Mouse (Mus musculus): ENCODE measurements around the gene Plin4.
"Not testable (repeated sequence)": the region's sequence is repeated elsewhere in the genome, so short reads cannot be mapped to it uniquely, and the experiment has no call there.

Plin4 gene

DNA sequence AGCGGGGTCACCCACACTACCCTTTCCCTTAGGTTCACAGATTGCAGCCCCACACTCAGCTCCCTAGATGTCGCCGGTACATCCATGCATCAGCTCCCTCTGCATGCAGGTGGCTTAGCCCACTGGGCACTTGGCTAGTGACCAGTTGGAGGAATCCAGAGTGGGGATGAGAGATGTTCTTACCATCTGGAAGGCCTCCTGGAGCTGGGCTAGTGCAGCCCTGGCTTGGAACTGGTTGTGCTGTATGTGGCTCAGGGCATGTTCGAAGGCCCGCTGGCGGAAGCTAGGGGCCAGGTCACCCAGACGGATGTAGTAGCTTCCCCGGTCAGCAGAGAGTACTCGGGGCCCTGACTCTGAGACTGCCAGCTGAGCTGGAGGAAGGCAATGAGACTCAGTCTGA, 6.7 kb downstream of the Plin4 start:
- no peak for DNase-seq (ENCODE audit: low read depth, low spot score)

DNA sequence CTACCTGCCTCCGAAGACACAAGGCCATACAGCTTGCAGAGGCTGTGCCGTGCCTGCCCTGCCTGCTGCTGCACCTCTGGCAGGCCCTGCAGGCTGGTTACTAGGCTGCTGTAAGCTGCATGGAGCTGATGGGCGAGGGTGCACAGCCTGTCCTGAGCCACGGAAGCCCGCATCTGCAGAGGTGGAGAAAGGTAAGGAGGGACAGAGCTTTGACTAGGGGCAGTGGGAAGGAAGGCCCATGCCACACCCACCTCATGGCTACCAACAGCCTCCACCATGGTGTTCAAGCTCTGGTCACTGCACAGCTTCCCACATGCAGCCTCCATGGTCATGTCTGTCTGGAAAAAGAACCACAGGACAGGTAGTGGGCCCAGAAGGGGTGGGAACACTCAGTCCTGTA, 7.4 kb downstream of the Plin4 start:
- DNase-seq (ENCODE audit: low read depth, low spot score), result no peak

DNA sequence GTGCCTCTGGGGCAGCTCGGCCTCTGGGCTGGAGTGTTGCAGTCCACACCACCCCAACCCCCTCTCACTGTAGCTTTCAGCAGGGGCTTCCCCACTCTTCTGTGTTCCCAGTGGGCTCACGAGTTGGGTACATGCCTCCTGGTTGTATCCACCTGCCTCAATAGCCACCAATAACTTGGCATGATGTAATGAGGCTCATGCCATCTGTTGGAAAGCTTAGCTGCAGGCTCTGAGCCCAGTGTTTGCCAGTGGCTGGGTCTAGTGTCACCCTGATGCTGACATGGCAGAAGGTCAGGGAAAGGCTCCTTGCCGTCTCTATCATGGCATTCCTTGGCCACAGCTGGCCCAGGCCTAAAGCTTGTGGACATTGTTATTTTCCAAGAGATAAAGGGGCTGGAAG, 8.8 kb downstream of the Plin4 start:
- DNase-seq (ENCODE audit: low read depth, low spot score), result no peak

DNA sequence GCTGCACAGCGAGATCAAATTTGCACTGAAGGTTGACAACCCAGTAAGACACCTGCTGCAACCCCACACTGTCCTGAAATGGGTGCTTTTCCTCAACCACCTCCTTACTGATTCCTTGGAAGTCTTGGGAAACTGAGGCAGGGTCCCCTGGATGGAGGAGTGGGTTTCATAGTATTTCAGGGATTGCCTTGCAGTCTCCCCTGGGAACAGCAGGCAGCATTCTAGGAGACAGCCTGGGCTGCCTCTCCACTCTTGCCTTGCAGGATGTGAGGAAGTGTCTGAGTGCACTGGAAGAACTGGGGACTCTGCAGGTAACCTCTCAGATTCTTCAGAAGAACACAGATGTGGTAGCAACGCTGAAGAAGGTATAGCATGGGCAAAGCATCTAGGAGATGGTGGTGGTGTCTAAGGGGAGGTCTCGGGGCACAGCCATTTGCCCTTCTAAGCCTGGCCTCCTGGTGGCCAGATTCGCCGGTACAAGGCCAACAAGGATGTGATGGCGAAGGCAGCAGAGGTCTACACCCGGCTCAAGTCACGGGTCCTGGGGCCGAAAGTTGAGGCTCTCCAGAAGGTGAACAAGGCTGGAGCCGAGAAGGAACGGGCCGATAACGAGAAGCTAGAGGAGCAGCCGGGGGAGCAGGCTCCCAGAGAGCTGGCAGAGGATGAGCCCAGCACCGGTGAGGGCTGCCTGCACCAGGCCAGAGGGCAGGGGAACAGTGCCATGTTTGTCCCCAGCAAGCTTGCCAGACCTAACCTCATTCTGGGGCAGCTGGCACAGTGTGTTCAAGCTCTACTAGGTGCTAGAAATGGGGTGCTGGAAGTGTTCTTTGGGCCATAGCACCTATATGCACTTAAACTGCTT, 10.7 kb downstream of the Plin4 start:
- no peak for DNase-seq (ENCODE audit: low read depth, low spot score)

DNA sequence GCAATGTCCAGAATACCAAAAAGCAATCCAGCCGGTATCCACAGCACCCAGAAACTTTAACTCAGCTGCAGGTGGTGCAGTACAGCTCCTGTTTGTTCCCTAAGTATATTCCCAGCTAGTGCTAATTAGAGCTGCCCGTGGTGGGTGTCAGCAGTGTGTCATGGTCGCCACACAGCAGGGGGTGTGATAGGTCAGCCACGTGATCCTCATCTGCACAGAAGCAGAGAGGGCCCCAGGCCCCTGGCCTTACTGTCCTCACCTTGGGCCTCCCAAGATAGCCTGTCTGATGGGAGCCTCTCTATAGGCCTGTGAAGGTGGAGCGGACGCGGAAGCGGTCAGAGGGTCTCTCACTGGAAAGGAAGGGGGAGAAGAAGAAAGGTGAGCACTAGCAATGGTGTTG, 11.4 kb downstream of the Plin4 start:
- DNase-seq (ENCODE audit: low read depth, low spot score), result no peak

DNA sequence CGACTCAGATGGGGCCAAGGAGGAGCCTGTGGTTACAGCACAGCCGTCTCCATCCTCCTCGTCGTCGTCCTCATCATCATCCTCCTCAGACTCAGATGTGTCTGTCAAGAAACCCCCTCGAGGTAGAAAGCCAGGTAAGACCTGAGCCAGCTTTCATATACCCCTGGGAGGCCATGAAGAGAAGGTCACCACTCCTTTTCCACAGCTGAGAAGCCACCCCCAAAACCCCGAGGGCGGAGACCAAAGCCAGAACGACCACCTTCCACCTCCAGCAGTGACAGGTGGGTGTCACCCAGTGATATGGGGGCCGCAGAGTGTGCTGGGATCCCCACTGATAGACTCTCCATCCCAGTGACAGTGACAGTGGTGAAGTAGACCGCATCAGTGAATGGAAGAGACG, 12.7 kb downstream of the Plin4 start:
- DNase-seq (ENCODE audit: low read depth, low spot score), result no peak

DNA sequence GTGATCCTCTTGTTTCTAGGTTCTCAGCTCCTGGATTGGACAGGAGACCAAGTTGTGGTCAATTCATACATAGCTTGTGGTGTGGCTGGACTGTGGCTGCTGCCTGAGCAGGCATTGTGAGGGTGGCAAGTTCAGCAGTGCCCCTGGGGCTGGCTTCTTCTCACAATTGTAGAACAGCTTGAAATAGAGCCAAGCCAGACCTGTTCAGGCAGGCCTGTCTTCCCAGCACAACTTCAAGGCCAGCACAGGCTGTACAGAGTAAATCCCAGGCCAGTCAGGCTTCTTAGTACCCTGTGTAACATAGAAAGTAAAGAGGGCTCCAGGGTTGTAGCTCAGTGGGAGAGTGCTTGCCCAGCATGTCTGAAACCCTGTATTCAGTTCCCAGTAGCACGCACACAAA, 16.8 kb downstream of the Plin4 start:
- no peak for DNase-seq (ENCODE audit: low read depth, low spot score)

DNA sequence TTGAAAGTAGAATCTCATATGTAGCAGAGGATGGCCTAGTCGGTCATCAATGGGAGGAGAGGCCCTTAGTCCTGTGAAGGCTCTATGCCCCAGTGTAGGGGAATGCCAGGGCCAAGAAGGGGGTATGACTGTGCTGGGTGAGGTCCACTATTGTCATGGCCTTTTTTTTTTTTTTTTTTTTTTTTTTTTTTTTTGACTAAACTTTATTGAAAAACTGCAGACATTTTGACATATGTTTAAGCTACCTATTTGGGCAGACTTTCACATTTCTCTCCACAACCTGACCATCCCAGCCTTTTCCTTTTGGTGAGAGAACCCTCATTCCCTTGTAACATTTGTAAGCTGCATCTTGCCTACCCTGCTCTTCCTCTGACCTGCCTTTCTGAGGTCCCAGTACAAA, 17.3 kb downstream of the Plin4 start:
- DNase-seq (ENCODE audit: low read depth, low spot score), result no peak

DNA sequence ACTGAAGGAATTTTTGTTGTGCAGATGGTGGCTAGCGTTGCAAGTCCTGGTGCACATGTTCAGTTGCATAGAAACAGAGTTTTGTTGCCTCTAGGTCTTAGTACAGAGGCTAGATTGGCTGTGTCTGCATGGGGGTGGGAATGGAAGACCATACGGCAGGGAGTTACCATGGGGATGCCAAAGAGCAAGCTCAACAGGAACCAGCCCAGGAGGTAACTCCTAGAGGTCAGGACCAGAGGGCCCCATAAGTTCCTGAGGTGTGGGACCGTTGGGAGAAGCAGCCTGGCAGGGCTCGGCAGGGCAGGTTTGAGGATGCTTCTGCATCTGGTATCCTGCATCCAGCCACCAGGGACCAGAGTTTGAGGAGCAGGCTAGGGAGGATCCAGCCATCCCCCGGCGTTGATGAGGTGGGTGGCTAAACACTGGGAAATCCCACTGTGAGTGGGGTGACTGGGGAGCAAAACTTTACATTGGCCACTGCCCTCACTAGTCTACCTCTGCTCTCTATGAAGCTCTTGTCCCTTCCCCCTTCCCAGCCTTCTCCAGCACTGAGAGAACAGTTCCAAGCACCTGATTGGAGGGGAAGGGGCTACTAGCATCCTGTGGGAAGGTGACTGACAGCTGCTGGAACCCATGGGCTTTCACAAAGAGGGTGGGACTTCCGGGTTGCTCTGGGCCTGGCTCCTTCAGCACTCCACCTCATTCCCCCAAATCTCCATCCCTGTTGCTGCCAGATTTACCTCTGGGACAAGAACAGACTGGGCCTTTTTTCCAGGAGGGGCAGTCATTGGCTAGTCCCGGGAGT, 28.6 kb downstream of the Plin4 start:
- DNase-seq (ENCODE audit: low read depth, low spot score), result peak; percentile 94

DNA sequence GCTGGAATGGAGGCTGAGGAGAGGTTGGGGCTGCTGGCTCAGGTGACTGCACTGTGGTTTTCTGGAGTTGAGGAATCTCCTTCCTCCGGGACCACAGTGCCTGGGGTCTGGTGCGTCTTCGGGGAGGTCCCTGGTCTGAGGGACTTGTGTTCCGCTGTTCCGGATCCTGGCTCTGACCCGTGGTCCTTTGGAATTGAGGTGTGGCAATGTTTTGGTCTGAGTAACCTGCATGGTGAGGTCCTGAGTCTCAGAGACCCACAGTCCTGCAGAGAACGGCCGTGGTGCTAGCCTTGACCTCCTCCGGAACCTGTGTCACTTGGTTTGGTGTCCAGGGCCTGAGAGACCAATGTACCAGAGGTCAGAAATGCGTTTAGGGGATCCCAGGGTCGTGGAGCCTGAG, 29.7 kb downstream of the Plin4 start:
- no peak for DNase-seq (ENCODE audit: low read depth, low spot score)

DNA sequence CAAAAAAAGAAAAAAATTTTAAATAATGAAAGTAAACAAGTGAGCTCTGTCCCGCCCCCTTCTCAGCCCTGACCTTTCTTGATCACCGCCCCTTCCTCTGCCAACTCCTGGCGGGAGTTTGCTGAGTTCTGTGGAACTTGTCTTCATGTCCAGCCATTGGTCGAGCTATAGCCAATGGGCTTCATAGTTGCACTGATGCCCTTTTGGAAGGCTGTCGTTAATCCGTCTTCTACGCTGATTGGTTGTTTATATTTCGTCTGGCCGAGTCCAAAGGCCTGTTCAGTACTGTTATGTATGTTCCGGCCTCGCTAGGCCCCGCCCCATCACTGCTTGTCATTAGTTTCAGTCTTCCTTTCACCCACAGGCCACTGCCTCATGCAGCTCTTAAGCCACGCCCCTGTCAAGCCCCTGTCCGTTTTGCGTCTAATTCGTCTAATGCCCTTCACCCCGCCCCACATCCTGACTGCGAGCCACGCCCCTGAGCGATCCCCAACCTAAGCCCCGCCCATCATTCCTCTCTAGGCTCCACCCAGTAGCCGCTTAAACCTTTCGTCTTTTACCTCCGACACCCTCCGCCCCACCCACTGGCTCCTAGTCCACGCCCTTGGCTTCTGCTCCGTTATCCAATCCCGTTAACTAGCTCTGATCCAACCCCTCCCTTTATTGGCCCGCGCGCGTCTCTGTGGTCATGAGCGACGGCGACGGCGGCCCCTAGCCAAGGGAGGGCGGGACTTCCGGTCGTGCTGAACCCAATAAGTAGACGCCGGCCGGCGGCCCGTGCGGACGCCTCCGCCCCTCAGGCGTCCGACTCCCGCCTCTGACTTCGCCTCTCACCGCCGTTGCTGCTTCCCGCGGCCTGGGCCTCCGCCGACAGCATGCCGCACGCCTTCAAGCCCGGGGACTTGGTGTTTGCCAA, 30.5 kb downstream of the Plin4 start, which contains the start of gene Hdgfl2:
TSS of gene Hdgfl2 (plus strand) at position 755 of the 916 bp plus-strand sequence.
- peak; percentile 100 for DNase-seq (ENCODE audit: low read depth, low spot score)

DNA sequence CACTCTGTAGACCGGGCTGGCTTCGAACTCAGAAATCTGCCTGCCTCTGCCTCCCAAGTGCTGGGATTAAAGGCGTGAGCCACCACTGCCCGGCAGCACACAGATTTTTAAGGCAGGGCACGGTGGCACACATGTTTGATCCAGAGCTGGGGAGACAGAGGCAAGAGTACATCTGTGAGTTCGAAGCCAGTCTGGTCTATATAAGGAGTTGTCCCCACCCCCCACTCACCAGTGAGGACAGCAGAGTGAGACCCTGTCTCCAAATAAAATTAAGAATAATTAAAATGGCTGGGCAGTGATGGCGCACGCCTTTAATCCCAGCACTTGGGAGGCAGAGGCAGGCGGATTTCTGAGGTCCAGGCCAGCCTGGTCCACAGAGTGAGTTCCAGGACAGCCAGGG, 31.2 kb downstream of the Plin4 start:
- not testable (repeated sequence) for DNase-seq (ENCODE audit: low read depth, low spot score)

DNA sequence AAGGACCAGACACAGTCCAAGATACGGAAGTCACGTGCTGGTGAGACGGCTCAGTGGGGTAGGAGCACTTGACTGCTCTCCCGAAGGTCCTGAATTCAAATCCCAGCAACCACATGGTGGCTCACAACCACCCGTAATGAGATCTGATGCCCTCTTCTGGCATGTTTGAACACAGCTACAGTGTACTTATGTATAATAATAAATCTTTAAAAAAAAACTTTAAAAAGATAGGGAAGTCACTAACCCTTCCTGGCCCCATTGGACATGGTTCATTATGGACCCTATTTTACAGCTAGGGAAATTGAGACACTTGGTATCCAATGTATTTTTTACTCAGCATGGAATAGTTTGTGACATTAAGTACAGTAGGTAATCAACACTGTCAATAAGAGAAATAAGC, 32.1 kb downstream of the Plin4 start:
- DNase-seq (ENCODE audit: low read depth, low spot score), result no peak

DNA sequence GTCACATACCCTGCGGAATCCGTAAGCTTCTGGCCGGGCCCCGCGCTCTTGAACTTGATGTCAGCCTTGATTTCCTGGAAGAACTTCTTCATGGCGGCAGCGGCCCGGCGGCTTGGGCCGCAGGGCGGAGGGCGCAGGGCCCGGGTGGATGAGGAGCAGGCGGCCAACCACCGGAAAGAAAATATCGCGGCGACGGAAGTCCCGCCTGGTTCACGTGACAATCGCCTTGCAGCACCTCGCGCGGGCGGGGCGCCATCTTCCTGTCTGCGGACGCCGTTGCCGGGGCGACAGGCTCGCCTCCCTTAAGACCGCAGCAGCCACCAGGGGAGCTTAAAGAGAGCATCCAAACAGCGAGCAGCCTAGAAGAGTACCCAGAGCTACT, 34.8 kb downstream of the Plin4 start, which contains the start of gene Ubxn6:
TSS of gene Ubxn6 (minus strand) at position 202 of the 382 bp plus-strand sequence.
- peak; percentile 98 for DNase-seq (ENCODE audit: low read depth, low spot score)

DNA sequence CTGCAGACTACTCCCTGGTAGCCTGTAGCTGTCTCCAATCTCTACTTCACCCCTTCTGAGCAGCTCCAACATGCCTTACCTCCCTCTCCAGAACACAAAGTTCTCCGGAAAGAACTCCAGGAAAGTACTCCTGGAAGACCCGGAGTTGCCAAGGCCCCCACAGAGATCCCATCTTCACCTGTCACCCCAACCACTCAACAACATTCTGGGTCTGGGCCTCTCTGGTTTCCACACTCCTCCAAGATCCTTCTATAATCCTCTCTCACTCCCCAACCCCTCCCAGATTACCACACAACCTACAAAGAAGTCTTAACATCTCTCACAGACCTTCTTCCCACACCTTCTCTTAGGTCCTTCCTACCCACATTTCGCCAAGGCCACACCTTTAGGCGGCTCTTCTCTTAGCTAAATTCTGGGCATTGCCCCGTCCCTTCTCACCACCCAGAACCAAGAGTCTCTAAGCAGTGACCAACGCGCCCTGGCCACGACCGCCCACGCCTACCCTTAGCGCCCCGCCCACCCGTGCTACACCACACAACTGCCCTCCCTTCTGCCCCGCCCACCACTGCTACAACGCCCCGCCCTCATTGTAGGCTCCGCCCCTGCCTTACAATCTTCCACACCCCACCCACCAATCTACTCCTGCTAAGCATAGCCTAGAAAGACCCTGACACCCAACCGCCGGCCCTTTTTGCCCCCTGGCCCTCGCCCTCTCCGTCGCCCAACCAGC, 35.3 kb downstream of the Plin4 start:
- DNase-seq (ENCODE audit: low read depth, low spot score), result peak; percentile 91

DNA sequence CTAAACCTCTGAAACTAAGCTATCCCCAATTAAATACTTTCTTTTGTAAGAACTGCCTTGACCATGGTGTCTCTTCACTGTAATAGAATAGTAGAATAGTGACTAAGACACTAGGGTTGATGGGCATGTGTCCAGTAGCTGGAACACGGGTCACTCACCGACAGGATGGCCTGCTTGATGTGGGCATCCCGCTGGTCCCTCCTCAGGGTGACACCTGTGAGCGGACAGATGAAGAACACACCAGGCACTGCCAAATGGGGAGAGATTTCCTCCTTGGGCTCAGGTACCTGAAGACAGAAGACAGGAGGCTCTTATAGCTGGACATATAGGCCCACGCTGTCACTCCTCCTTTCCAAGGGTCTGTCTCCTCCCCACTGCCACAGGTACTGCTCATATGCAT, 37.4 kb downstream of the Plin4 start:
- DNase-seq (ENCODE audit: low read depth, low spot score), result no peak

DNA sequence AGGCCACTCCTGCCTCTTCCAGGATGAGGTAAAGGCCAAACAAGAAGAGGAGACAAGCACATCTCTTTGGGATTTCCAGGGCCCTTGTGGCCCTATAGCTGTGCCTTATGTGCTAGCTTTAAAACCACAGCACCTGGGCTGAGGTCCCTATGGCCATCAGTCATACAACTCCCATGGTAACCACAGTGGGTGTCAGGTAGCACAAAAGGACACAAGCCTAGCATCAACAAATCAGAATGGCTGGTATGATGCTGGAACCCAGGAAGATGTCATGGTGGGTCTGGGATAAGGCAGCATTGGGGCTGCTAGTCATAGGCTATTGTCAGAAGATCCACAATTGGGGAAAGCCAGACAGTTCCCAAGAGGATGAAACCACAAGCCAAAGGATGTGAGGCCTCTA, 38.5 kb downstream of the Plin4 start:
- no peak for DNase-seq (ENCODE audit: low read depth, low spot score)

DNA sequence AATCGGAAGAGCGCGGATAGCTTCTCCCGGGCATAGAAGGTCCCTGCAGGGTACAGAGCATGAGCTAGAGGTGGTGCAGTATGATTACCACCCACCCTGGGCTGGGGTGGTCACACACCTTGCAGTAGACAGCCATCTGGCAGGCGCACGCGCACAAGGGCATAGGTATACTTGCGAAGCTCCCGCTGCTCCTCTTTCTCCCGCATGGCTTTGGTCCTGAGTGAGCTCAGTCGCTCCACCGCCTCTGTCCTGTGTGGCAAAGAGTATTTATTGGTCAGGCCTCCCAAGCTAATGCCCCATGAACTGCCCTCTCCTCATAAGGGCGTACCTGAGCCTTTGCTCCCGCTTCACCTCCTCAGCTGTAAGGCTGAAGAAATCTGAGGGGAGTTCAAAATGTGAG, 40.5 kb downstream of the Plin4 start:
- no peak for DNase-seq (ENCODE audit: low read depth, low spot score)

DNA sequence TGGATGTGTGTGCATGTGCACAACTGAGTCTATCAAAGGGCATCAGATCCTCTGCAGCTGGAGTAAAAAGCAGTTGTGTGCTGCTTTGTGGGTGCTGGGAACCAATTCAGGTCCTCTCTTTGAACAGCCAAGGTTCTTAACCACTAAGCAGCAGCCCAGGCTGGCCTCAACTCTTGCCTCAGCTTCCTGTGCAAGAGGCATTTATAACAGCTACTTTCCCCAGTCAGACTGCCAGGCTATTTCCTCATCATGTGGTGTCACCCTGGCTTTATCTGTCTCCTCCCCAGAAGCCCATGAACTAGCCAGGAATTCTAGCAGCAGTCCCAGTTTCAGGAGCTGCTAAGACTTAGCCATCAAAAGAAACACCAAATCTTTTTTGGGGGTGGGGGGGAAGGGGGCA, 43.2 kb downstream of the Plin4 start:
- no peak for DNase-seq (ENCODE audit: low read depth, low spot score)

DNA sequence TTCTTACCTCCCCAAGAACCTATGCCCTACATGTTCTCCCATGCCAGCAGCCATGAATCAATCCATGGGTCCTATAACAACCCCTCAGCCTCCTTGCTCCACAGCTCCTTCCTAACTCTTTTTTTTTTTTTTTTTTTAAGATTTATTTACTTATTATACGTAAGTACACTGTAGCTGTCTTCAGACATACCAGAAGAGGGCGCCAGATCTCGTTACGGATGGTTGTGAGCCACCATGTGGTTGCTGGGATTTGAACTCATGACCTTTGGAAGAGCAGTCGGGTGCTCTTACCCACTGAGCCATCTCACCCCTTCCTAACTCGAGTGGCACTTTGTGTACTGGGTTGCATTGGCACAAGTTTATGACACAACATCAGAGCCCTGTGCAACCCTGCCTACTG, 43.9 kb downstream of the Plin4 start:
- not testable (repeated sequence) for DNase-seq (ENCODE audit: low read depth, low spot score)

DNA sequence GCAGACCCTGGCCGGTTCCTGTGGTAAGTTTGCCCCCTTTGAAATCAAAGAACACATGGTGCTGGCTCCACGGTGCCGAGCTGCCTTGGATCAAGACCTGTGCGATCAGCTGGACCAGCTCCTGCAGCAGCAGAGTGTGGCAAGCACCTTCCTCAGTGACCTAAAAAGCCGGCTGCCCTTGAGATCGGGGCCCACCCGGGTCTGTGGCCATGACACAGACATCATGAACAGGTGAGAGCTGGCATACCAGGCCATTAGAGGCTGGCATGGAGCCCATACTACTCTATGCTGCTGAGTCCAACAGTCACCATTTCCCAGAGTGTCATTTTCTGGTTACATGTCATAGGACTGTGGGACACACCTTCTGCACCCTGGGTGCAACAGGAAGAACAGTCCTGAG, 47.5 kb downstream of the Plin4 start:
- DNase-seq (ENCODE audit: low read depth, low spot score), result no peak
